Mouse (Mus musculus): ENCODE measurements around the gene Sim2.

The Sim2 gene

GRCm38 (mm10) chr16:94084711-94085602, at the start of gene Sim2:
Gene Sim2 (plus strand): TSS chr16:94084931.
- no peak for DNase-seq (ENCODE audit: low read depth in 1 of 2, low spot score in 2 of 2)

GRCm38 (mm10) chr16:94037280-94037679, 47.5 kb upstream of the Sim2 start:
- no peak for DNase-seq (ENCODE audit: low read depth in 1 of 2, low spot score in 2 of 2)

GRCm38 (mm10) chr16:94038272-94038985, 46.3 kb upstream of the Sim2 start:
- DNase-seq (ENCODE audit: low read depth in 1 of 2, low spot score in 2 of 2) = peak in 1 of 2 experiments; percentile 2

GRCm38 (mm10) chr16:94038986-94039341, 45.8 kb upstream of the Sim2 start:
- DNase-seq (ENCODE audit: low read depth in 1 of 2, low spot score in 2 of 2) = no peak

- no peak for DNase-seq (ENCODE audit: low read depth in 1 of 2, low spot score in 2 of 2)
Observed at GRCm38 (mm10) chr16:94040485-94040884, 44.2 kb upstream of the Sim2 start.

- no peak for DNase-seq (ENCODE audit: low read depth in 1 of 2, low spot score in 2 of 2)
Observed at GRCm38 (mm10) chr16:94041065-94041712, 43.5 kb upstream of the Sim2 start.

GRCm38 (mm10) chr16:94043797-94044196, 40.9 kb upstream of the Sim2 start:
- DNase-seq (ENCODE audit: low read depth in 1 of 2, low spot score in 2 of 2) = no peak

- DNase-seq (ENCODE audit: low read depth in 1 of 2, low spot score in 2 of 2) = no peak
Observed at GRCm38 (mm10) chr16:94044996-94045395, 39.7 kb upstream of the Sim2 start.

- no peak for DNase-seq (ENCODE audit: low read depth in 1 of 2, low spot score in 2 of 2)
Observed at GRCm38 (mm10) chr16:94050368-94050767, 34.4 kb upstream of the Sim2 start.

- DNase-seq (ENCODE audit: low read depth in 1 of 2, low spot score in 2 of 2) = no peak
Observed at GRCm38 (mm10) chr16:94055176-94055575, 29.6 kb upstream of the Sim2 start.

GRCm38 (mm10) chr16:94055576-94055975, 29.2 kb upstream of the Sim2 start:
- DNase-seq (ENCODE audit: low read depth in 1 of 2, low spot score in 2 of 2) = no peak

GRCm38 (mm10) chr16:94059820-94060219, 24.9 kb upstream of the Sim2 start:
- DNase-seq (ENCODE audit: low read depth in 1 of 2, low spot score in 2 of 2) = no peak

GRCm38 (mm10) chr16:94064211-94064610, 20.5 kb upstream of the Sim2 start:
- DNase-seq (ENCODE audit: low read depth in 1 of 2, low spot score in 2 of 2) = no peak

- no peak for DNase-seq (ENCODE audit: low read depth in 1 of 2, low spot score in 2 of 2)
Observed at GRCm38 (mm10) chr16:94065728-94066674, 18.7 kb upstream of the Sim2 start.

- DNase-seq (ENCODE audit: low read depth in 1 of 2, low spot score in 2 of 2) = no peak
Observed at GRCm38 (mm10) chr16:94066771-94067170, 18.0 kb upstream of the Sim2 start.

- no peak for DNase-seq (ENCODE audit: low read depth in 1 of 2, low spot score in 2 of 2)
Observed at GRCm38 (mm10) chr16:94067280-94067679, 17.5 kb upstream of the Sim2 start.

- DNase-seq (ENCODE audit: low read depth in 1 of 2, low spot score in 2 of 2) = peak in 1 of 2 experiments; percentile 16
Observed at GRCm38 (mm10) chr16:94069061-94069460, 15.7 kb upstream of the Sim2 start.

- no peak for DNase-seq (ENCODE audit: low read depth in 1 of 2, low spot score in 2 of 2)
Observed at GRCm38 (mm10) chr16:94070920-94071319, 13.8 kb upstream of the Sim2 start.

- no peak for DNase-seq (ENCODE audit: low read depth in 1 of 2, low spot score in 2 of 2)
Observed at GRCm38 (mm10) chr16:94071468-94071867, 13.3 kb upstream of the Sim2 start.

- no peak for DNase-seq (ENCODE audit: low read depth in 1 of 2, low spot score in 2 of 2)
Observed at GRCm38 (mm10) chr16:94075362-94076027, 9.2 kb upstream of the Sim2 start.
